Mouse (Mus musculus): ENCODE data around the gene Egfr. TPM values are rescaled to one million over a fixed set of nuclear protein-coding genes. Genes with fewer than 3 reads are reported as not detected.

Egfr gene
- polyA plus RNA-seq, 1 experiment from 2014 or later, result 7.7 TPM

DNA sequence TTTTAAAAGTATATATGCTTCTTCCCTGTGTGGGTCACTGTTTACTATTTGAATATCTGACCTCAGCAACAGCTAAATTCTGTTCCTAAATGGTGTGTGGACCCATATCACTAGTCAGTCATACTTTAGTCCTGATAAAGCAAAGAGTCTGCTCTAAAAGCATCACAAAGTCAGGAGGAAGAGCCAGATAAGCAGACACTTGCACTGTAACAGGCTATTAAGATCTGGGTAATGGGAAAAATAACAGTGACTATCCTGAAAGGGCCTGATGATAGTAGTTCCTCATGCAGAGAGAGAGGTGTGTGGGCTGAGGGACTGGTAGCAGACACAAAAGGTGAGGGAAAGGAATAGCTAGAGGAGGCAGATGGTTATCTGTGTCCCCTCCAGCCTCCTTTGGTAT, 61.3 kb downstream of the Egfr start:
- H3K9ac ChIP-seq, result no peak overlapping the region
- H3K4me2 ChIP-seq, result no peak overlapping the region
- H3K27me3 ChIP-seq, result no peaks in the 10 kb centered on the region
- H3K4me3 ChIP-seq (replicated peaks), result no peak overlapping the region
- no peaks in the 10 kb centered on the region for H3K9me3 ChIP-seq (replicated peaks)
- H3K36me3 ChIP-seq, result no peaks in the 10 kb centered on the region
- no peak for ATAC-seq (replicated peaks; ENCODE audit: low FRiP score)
- H3K27ac ChIP-seq, result no peak overlapping the region
- H3K4me1 ChIP-seq, result peaks cover 15% of the 10 kb centered on the region; the same call in 1 of the 2 replicates

- H3K36me3 ChIP-seq, result no peaks in the 10 kb centered on the region
- H3K4me2 ChIP-seq, result no peak overlapping the region
- no peak overlapping the region for H3K9ac ChIP-seq
- WGBS, result 85% methylated on average over 9 of the region's 9 CpGs
- no peaks in the 10 kb centered on the region for H3K9me3 ChIP-seq (replicated peaks)
- no peak overlapping the region for H3K4me3 ChIP-seq (replicated peaks)
- no peak for ATAC-seq (replicated peaks; ENCODE audit: low FRiP score)
- H3K27ac ChIP-seq, result no peak overlapping the region
- H3K27me3 ChIP-seq, result no peaks in the 10 kb centered on the region
- 0 out of 2 replicates have a peak, but pooled peaks cover 3% of the 10 kb centered on the region for H3K4me1 ChIP-seq
These were observed 64.4 kb downstream of the Egfr start for GRCm38 (mm10) chr11:16816414-16816813.

GRCm38 (mm10) chr11:16817336-16818034, 65.5 kb downstream of the Egfr start:
- Histone ChIP-seq H3K9me3 (replicated peaks) (no peaks in the 10 kb centered on the region), H3K27ac (no peak overlapping the region), H3K4me3 (replicated peaks) (no peak overlapping the region), H3K4me2 (no peak overlapping the region), H3K9ac (no peak overlapping the region), H3K27me3 (no peaks in the 10 kb centered on the region), H3K36me3 (no peaks in the 10 kb centered on the region), H3K4me1 (0 out of 2 replicates have a peak, but pooled peaks cover 3% of the 10 kb centered on the region)
- 62% methylated on average over 6 of the region's 6 CpGs for WGBS
- no peak for ATAC-seq (replicated peaks; ENCODE audit: low FRiP score)

- ATAC-seq (replicated peaks; ENCODE audit: low FRiP score), result no peak
- H3K27ac ChIP-seq, result no peak overlapping the region
- WGBS, result 100% methylated on average over 1 of the region's 1 CpGs
These were observed 67.4 kb downstream of the Egfr start for GRCm38 (mm10) chr11:16819424-16819823.

DNA sequence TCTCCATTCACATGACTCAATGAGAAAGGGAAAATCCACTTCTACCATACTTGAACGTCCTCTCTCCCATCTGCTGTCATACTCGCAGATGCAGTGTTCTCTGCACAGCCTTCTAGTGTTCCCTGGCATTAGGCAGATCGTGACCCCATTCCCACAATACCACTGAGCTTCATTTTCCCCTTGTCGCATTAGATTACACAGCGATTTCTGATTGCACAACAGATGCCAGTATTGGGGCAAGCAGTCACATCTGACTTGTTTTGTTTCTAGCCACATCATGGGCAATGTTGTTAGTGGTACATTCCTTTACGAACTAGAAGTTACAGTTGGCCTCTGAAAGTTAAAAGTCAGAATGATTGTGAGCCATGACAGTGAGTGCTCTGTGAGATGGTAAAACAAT, 68.1 kb downstream of the Egfr start:
- 86% methylated on average over 6 of the region's 6 CpGs for WGBS
- Histone ChIP-seq H3K4me2 (no peak overlapping the region), H3K27ac (no peak overlapping the region), H3K4me3 (replicated peaks) (no peak overlapping the region), H3K27me3 (no peaks in the 10 kb centered on the region), H3K9me3 (replicated peaks) (no peaks in the 10 kb centered on the region), H3K4me1 (0 out of 2 replicates have a peak, but pooled peaks cover 3% of the 10 kb centered on the region), H3K36me3 (no peaks in the 10 kb centered on the region), H3K9ac (no peak overlapping the region)
- no peak for ATAC-seq (replicated peaks; ENCODE audit: low FRiP score)

More at GRCm38 (mm10) chr11:16819424-16819823, 67.4 kb downstream of the Egfr start:
- Histone ChIP-seq H3K9me3 (replicated peaks) (no peaks in the 10 kb centered on the region), H3K27me3 (no peaks in the 10 kb centered on the region), H3K4me3 (replicated peaks) (no peak overlapping the region), H3K36me3 (no peaks in the 10 kb centered on the region), H3K9ac (no peak overlapping the region), H3K4me1 (0 out of 2 replicates have a peak, but pooled peaks cover 3% of the 10 kb centered on the region), H3K4me2 (no peak overlapping the region)

GRCm38 (mm10) chr11:16821668-16822254, 69.8 kb downstream of the Egfr start:
- no peaks in the 10 kb centered on the region for H3K9me3 ChIP-seq (replicated peaks)

DNA sequence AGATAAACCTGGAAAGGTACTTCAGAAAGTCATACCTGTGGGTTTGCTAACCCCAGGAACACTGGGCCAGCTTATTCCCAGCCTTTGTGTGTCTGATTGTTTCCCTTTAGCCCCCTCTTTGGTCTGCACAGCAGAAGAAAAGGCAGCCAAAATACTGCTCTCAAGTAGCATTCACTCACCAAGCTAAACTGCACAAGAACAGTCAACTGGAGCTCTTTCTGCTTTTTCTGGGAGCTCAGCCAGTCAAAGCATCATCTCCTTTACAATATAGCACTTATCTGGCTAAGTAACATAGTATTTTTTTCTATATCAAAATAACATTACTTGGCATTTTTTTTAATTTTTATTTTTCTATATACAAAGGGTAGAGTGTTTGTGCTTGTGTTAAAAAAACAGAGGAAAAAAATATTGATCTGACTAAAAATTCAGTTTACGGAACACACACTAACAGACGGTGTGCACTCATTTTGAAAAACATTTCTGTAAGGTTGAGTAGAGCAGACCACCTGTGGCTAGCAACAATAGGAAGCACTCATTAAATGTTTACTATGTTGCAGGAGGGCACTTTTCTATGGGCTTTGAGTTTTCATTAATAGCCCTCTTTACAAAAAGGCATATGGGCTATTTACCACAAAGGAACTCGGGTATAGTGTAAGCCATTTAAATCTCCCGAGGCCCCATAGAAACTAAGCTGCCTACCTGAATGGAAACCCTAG, 72.0 kb downstream of the Egfr start:
- no peaks in the 10 kb centered on the region for H3K4me1 ChIP-seq
- no peak overlapping the region for H3K4me3 ChIP-seq (replicated peaks)
- no peaks in the 10 kb centered on the region for H3K36me3 ChIP-seq
- WGBS, result 81% methylated on average over 4 of the region's 4 CpGs
- H3K27me3 ChIP-seq, result no peaks in the 10 kb centered on the region
- no peak overlapping the region for H3K4me2 ChIP-seq
- no peak for ATAC-seq (replicated peaks; ENCODE audit: low FRiP score)
- no peaks in the 10 kb centered on the region for H3K9me3 ChIP-seq (replicated peaks)
- peak overlapping the region; percentile 43; the same call in 1 of the 2 replicates for H3K27ac ChIP-seq
- no peak overlapping the region for H3K9ac ChIP-seq

More at GRCm38 (mm10) chr11:16821668-16822254, 69.8 kb downstream of the Egfr start:
- WGBS, result 80% methylated on average over 6 of the region's 6 CpGs
- Histone ChIP-seq H3K4me2 (no peak overlapping the region), H3K9ac (no peak overlapping the region), H3K4me3 (replicated peaks) (no peak overlapping the region), H3K36me3 (no peaks in the 10 kb centered on the region), H3K4me1 (0 out of 2 replicates have a peak, but pooled peaks cover 3% of the 10 kb centered on the region), H3K27ac (no peak overlapping the region), H3K27me3 (no peaks in the 10 kb centered on the region)
- no peak for ATAC-seq (replicated peaks; ENCODE audit: low FRiP score)

DNA sequence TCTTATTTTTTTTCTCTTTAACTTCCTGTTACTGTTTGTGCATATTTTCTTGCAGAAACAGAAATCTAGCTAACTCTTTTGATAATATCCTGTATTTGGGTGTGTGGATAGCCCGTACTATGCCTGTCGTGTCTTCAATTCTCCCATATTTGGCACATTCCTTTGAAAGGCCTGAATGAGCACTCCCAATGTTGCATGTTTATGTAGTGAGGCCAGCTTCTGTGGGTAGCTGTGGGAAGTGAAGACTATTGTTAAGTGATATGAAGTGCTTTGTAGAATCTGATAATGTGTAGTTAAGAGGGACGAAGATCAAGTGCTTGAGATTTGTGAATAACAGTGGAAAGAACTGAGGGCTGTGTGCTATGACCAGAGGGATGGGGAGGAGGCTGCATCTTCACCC, 77.5 kb downstream of the Egfr start:
- Histone ChIP-seq H3K27me3 (no peaks in the 10 kb centered on the region), H3K4me3 (replicated peaks) (no peak overlapping the region), H3K27ac (no peak overlapping the region), H3K4me1 (0 out of 2 replicates have a peak, but pooled peaks cover 4% of the 10 kb centered on the region), H3K9ac (no peak overlapping the region), H3K36me3 (no peaks in the 10 kb centered on the region), H3K9me3 (replicated peaks) (no peaks in the 10 kb centered on the region), H3K4me2 (no peak overlapping the region)
- no peak for ATAC-seq (replicated peaks; ENCODE audit: low FRiP score)
- WGBS, result 82% methylated on average over 3 of the region's 3 CpGs

GRCm38 (mm10) chr11:16830531-16831227, 78.7 kb downstream of the Egfr start:
- no peak overlapping the region for H3K27ac ChIP-seq
- no peak for ATAC-seq (replicated peaks; ENCODE audit: low FRiP score)
- WGBS, result 65% methylated on average over 8 of the region's 8 CpGs

GRCm38 (mm10) chr11:16831974-16832464, 80.0 kb downstream of the Egfr start:
- Histone ChIP-seq H3K4me2 (no peak overlapping the region), H3K4me3 (replicated peaks) (no peak overlapping the region), H3K9ac (no peak overlapping the region), H3K36me3 (no peaks in the 10 kb centered on the region), H3K4me1 (0 out of 2 replicates have a peak, but pooled peaks cover 4% of the 10 kb centered on the region), H3K9me3 (replicated peaks) (no peaks in the 10 kb centered on the region), H3K27ac (no peak overlapping the region), H3K27me3 (no peaks in the 10 kb centered on the region)
- 88% methylated on average over 5 of the region's 5 CpGs for WGBS
- ATAC-seq (replicated peaks; ENCODE audit: low FRiP score), result no peak

More at GRCm38 (mm10) chr11:16830531-16831227, 78.7 kb downstream of the Egfr start:
- H3K4me2 ChIP-seq, result no peak overlapping the region
- H3K9ac ChIP-seq, result no peak overlapping the region
- no peak overlapping the region for H3K4me3 ChIP-seq (replicated peaks)
- 0 out of 2 replicates have a peak, but pooled peaks cover 4% of the 10 kb centered on the region for H3K4me1 ChIP-seq
- no peaks in the 10 kb centered on the region for H3K9me3 ChIP-seq (replicated peaks)
- H3K36me3 ChIP-seq, result no peaks in the 10 kb centered on the region
- H3K27me3 ChIP-seq, result no peaks in the 10 kb centered on the region

DNA sequence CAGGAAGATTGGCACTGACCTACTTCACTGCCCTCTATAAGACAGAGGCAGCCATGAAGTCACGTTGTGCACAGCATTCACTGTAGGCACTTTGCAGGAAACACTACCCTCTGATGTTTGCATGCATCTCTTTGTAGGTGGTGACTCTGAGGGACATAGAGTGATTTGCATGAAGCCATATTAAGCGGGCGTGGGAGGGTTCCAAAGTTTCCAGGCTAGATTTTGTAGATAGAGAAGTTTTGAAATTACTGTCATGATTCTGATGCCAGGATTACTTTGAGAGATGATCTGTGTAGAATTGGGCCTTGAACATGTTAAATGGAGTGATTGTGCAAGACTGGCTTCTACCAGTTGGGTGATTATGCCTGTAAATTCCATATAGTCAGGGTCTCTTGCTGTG, 86.8 kb downstream of the Egfr start:
- no peak overlapping the region for H3K9ac ChIP-seq
- no peak for ATAC-seq (replicated peaks; ENCODE audit: low FRiP score)
- no peaks in the 10 kb centered on the region for H3K27me3 ChIP-seq
- no peak overlapping the region for H3K4me3 ChIP-seq (replicated peaks)
- no peak overlapping the region for H3K4me2 ChIP-seq
- no peaks in the 10 kb centered on the region for H3K36me3 ChIP-seq
- H3K4me1 ChIP-seq, result no peaks in the 10 kb centered on the region
- WGBS, result 78% methylated on average over 3 of the region's 3 CpGs
- no peak overlapping the region for H3K27ac ChIP-seq
- H3K9me3 ChIP-seq (replicated peaks), result no peaks in the 10 kb centered on the region
